Mouse (Mus musculus) frontal cortex, postnatal 25 days (tissue): ENCODE results near the gene Gp1bb.

Experiments
- DNase-seq, 2 experiments: peaks; one replicate each; pipeline ENCODE4 v3.0.0; 2022; ENCODE audit warnings: low spot score in 2 of 2

The Gp1bb gene

DNA sequence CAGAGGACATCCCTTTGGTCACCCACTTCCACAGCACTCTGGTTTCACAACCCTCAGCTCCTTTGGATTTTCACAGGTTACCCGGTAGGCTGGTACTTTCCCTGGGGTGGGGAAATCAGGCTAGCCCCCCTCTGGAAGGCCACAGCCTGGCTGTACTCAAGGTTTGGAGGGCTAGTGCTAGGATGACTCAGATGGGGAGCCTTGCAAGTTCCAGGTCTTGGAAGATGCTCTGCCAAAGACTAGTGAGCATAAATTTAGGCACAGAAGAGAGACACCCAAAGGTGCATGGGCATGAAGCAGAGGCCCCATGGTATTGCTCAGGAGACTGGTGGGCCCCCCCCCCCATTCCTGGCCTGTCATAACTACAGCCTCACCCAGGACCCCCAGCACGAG lies 6.7 kb upstream of the Gp1bb start:
- no peak for DNase-seq

DNA sequence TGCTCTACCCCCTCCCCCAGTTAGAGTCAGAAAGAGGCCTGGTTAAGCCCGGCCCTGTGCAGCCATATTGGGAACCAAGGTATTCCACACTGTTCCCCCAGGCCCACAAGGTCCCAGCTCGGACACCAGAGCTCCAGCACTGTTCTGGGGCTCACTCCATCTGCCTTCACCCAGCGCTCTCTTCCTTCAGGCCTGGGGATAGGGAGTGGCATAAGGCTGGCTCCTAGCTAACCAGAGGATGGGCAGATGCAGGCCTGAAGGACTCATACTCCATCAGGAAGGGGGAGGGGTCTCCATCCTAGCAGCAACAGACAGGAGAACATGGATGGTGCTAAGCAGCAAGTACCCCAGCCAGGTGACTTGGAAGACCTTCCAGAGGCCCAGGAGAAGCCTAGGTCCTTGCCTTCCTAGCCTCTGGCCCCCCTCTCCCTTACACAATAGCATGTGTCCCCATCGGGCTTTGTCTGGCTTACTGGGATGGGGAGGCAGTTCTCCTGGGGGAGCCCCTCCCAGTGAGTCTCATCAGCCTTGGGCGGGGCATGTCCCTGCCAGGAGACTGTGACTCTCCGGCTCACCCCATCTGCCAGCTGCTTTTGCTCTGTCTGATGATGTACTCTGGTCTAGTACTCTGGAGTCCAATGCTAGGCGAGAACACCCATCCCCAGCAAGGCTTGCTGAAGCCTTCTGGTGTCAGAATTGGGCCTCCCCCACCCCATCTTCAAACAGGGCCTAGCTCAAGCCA lies 6.2 kb upstream of the Gp1bb start:
- DNase-seq, result no peak

DNA sequence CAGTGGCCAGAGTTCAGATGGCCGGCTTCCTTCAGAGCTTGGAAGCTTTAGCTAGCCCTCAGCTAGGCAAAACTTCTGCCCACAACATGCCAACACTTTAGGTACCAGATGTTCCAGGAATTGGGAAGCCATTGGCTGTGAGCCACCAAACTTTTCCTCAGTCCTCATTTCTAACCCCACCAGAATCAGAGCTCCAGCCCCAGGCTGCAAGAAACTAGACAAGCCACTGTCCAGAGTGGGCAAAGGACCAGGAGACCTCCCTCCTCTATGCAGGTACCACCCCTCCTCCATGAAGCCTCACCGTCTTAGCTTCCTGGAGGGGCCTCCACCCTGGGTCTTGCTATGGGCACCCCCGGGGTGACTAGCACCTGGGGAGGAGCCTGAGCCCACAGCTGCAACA lies 5.0 kb upstream of the Gp1bb start:
- no peak for DNase-seq

DNA sequence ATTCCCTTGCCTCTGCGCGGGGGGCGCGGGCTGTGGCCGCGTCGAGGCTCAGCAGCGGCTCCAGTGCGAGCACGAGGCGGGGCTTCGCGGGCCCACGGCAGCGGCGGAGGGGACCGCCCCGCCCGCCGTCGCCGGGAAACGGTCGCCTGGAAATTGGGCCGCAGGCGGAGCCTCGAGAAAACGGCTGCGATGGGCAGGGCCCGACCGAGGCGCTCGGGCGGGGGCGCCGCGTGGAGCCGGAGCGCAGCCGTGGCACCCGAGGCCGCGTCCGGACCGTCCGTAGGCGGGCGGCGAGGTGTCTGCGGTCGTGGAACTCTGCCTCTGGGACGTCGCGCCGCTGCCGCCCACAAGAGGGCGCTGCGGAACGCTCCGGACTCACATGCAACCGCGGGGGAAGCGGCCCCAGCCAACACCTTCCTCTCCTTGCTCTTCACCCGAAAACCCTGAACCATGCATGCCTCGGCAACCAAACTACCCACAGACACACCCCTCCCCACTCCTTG lies 4.2 kb upstream of the Gp1bb start, which contains the start of gene Gm49601:
TSS of gene Gm49601 (minus strand) at position 52 of the 503 bp plus-strand sequence.
- DNase-seq, result peak; percentile 73 to 76

DNA sequence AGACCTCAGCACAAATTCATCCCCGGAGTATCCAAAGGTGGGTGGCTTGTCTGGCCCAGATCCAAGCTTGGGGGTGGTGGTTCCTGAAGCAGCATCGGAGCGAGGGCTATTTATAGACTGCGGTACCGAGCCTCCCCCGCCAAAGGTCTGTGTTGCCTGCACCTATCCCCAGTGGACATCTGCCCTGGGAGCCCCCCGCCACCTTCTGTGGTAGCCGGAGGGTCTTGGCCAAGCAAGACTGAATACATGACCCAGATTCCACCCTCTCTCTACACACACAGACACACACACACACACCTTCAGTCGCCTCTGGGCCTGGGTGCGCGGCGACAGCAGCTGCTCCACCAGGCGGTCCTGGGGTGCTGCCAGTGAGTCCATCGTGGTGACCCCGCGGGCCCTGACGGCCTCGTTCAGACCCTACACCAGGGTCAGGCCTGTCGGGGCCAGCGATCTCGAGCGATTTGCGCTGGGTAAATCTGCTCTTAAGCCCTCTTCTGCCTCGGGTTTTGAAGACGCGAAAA lies 3.6 kb upstream of the Gp1bb start:
- peak; percentile 66 to 68 for DNase-seq

DNA sequence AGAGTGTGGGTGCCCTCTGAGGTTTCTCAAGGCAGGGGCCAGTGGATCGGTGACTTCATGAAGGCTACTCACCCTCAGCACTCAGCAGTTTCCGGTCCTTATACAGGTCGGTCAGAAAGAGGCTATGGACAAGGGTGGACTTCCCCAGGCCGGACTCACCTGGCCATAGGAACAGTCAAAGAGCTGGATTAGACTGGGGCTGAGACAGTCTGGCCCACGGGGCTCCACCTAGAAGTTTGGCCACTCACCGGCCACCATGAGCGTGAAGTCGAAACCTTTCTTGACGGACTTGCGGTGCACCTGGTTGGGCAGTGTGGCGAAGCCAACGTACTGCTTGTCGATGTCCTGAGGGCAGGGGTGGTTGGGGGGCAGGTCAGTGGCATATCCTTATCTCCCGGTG lies 2.9 kb upstream of the Gp1bb start:
- DNase-seq, result no peak

DNA sequence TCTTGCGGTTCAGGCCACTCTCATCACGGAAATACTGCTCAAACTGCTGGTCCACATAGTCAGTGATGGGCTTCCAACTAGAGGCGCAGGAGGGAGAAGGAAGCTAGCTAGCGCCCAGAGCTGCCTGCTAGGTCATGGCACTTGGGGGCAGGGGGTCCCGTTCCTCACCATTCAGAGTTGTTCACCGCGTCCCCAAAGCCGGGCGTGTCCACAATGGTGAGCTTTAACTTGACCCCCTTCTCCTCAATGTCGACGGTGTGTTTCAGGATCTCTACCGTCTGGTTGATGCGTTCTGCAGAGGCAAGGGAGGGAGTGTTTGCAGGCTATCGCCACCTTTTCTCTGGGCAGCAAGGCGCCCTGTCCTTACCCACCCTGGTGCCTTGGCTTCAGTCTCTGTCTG lies 2.4 kb upstream of the Gp1bb start:
- DNase-seq, result no peak

DNA sequence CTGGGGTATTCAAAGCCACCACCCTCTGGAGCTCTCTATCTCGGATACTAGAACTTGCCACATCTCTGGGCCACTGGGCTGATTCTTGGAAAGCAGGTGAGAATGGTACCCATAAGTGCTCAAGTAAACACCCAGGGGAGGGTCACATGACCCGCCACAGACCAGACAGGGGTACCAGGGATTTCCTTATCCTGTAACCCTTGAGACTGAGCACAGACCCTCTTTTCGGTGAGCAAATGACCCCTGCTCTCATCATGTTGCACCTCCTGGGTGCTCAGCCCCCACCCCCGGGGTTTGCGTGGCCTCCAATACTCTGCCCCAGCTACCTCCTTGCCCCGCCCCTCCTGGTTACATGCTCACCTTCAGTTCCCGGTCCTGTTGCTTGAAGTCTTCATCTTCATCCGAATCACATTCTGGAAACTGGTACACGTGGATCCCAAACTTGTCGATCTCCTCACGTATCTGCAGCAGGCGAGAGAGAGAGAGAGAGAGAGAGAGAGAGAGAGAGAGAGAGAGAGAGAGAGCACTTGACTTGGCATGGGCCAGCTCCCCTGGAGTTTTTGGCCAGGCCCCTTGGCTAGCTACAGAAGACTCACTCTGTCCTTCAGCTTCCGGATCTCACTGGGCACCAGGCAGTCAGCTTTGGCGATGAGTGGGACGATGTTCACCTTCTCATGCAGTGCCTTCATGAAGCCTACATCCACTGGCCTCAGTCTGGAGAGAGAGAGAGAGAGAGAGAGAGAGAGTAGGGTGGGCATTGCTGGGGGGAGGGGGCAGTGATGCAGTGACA lies 1.7 kb upstream of the Gp1bb start:
- DNase-seq, result no peak

DNA sequence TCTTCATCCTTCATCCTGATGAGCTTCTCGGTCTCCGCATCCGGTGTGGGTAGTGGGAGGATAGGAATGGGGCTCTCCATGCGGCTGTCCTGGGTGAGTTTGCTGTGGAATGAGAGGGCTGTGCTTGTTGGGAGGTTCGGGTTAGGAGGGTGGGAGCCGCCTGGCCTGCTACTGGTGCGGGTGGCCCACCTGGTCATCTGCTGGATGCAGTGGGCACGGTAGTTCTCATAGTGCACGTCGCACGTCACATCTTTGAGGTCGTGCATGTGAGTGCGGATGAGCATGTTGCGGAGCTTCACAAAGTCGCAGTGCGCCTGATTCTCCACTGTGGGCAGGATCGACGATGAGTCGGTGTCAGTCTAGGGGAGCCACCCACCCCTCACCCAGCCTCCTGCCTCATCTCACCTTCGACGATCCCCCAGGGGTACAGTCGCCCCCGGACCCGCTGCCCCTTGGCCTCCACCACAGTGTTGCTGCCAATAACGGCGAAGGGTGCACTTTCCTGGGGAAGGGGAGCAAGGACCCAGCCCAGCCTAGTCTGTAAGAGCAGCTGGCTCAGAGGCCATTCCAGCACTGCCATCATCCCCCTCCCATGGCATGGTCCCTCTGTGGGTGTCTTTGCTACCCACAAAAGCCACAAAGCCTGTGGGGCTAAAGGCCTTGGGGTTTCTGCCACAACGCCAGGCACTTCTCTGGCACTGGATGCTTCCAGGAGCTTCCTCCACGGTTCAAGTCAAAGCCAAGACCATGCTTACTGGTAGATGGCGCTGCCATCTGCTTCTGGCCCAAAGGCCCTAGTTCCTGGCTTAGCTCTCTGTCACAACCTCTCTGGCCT lies 930 bp upstream of the Gp1bb start:
- DNase-seq, result no peak

DNA sequence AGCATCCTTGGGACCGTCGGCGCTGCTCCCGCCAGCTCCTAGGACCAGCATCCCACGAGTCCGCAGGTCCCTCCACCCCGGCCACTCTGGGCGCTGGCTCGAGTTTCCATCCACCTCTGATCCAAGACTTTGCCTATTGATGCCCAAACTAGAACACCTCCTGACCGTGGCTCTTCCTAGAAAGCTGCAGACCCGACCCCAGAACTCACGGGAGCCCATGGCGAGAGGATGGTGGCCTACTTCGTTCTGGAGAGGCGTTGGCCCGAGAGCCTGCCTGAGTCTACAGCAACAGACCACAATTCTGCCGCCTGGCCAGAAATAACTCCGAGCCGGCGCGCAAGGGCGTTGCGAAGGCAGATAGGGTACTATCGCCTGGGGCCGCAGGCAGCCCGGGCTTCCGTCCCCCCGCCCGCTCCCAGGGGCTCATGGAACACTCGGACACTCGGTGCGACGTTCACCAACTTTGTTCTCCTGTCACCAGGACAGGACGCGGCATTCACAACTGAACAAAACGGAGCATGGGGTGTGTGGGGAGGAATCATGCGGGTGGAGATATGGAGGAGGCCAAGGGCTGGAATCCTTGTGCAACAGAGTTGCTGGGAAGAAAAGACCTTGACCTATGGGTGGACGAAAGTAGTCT lies 721 bp downstream of the Gp1bb start:
- DNase-seq, result peak in 1 of 2 experiments; percentile 33

DNA sequence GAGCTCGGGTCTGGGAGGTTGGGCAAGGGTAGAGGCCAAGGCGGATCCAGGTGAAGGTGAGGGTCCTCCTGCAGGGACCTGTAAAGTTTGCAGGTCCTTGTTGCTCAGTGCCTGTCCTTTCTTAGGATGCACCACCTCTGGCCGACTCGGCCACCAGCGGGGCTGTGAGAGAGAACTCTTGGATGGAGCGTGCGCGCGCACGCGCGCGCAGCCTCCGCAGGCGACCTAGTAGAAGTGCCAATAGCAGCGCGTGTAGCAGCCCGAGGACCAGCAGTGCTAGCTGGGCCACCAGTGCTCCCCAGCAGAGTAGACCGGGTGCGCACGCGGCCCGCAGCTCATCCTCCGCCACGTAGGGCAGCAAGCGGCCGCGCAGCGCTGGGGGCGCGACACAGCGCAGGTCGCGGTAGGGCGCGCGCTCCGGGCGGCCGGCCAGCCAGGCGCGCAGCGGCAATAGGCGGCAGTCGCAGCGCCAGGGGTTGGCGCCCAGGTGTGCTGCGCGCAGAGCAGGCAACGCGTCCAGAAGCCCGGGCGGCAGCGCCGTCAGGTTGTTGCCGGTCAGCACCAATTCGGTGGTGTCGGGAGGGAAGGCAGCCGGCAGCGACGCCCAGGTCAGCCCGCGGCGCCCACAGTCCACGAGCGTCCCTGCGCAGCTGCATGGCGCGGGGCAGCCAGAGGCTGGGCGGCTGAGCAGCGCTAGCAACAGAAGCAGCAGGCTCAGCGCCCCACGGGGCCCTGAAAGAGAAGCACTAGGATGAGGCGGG lies 1.4 kb downstream of the Gp1bb start:
- DNase-seq, result peak in 1 of 2 experiments; percentile 29

DNA sequence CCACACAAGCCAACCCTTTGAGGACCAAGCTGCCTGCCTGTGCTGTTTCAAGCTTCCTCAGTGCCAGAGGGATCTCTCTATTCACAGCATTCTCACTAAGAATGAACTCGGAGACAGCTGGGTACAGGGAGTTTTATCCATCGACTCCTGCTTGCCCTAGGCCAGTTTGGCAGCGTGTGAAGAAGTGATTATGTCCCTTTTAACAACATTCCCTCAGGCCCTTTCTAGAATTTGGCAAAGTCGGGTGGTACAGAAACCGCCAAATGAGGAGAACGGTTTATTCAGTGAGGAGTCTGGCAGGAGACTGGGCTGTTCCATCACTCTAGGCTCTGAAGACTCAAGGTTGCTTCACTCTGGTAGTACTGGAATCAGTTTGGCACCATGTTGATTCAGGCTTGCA lies 2.0 kb downstream of the Gp1bb start:
- no peak for DNase-seq

DNA sequence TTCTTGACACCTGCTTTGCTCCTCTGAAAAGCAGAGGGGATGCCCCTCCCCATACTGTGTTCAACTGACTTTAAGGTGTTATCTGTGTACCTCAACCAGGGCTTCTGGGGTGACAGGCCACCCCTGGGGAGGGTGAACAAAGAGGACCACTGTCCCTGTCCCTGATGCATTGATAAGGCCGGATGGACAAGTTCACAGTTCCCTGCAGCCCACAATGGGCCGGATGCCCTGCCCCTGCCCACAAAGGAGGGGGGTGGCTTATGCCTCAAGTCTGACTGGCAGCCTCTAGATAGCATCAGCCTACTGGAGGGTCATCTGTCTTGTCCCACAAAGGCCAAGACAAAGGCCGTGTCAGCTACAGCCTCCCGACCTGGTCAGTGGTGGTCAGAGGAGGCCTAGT lies 3.1 kb downstream of the Gp1bb start:
- DNase-seq, result no peak

DNA sequence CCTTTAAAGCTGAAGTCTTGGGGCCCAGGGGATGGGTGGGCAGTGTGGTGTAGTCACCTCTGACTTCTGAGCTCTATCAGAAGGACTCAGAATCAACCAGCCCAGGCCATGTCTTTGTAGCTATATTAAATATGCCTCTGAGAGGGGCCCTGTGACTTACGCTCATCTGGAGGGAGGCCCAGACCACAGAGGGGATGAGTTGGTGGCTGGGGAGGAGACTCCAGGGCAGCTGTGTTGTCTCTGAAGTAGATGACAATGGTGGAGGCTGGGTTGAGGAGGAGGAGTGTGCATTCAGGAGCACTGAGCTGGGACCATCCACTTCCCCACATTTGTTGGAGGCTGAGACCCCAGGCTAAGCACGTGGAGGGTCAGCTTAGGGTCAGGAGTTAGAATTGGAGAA lies 3.9 kb downstream of the Gp1bb start:
- no peak for DNase-seq

DNA sequence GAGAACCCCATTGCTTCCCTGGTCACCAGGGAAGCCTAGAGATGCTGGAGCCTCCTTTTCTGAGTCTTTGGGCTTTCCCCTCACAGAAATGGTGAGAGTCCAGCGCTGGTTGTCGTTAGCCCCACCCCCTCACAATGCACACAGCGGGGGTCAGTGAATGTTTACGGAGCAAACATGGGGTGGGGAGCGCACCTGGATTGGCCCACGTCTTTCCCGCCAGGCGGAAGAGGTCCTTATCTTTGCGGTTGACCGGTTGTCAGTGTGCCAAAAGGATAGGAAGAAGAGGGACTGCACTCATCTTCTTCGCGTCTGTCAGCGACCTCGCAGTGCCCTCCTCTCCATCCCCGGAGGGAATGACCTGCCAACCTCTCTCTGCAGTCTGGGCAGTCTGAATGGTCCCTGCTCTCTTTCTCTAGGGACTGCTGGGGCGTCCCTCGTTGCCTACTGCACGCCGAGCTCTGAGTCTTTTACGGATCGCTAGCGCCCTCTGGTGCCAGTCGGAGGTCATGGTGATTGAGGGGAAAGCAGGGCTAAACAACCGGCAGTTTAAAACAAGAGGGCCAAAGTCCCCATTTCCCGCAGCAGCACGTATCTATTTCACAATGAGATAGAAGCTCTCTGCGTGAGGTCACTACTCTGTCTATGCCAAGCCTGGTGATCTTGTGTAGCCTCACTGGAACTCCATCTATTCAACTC lies 4.7 kb downstream of the Gp1bb start:
- DNase-seq, result peak; percentile 89

DNA sequence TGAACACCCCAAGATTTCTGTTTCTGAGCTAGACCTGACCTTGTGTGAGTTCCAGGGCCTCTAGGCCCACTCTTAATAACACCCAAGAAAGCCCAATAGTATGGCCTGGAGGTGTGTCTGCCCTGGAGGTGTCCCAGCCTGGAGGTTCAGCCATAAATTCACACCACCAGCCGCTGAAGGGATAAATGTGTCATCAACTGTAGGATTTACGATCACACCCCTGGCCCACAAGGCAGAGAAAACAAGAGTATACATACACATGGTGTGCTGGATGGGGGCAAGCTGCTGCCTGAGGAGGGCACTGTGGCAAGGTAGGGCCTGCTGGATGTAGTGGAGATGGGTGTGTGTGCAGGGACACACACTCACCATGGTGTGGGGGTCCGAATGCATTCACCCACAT lies 8.9 kb downstream of the Gp1bb start:
- DNase-seq, result no peak

DNA sequence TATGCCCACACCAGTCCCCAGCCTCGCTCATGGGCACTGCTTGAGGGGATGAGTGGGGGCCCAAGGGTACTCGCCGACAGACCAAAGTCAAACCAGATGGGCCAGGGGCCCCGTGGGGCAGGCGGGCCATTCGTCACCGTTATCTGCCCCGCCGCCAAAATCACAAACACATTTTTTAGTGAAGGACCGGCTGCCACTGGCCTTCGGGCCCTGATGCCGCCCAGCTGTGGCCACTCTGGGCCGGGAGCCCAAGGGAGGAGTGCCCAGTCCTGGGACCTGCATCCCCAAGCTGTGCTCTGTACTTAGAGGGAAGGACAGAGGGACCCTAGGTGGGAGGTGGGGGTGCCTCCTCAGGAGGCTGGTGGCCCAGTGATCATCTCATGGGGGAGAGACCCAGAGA lies 10.5 kb downstream of the Gp1bb start:
- DNase-seq, result no peak

DNA sequence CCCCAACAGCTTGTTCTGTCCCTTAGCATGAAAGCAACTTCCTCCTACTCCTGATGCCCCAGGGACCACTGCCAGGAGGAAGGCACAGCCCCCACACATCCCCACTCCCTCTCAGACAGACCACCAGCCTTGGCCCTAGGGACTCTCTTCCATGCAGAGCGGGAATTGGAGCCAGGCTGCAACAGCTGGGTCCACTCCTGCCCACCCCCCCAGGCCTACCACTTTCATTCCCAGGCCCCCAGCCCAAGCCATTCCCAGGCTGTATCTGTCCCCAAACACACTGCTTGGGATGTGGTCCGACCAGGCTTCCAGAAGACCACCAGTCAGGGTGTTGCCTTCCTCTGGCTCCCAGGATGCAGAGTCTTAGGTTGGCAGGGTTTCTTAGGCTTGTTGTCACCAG lies 13.1 kb downstream of the Gp1bb start:
- DNase-seq, result no peak

DNA sequence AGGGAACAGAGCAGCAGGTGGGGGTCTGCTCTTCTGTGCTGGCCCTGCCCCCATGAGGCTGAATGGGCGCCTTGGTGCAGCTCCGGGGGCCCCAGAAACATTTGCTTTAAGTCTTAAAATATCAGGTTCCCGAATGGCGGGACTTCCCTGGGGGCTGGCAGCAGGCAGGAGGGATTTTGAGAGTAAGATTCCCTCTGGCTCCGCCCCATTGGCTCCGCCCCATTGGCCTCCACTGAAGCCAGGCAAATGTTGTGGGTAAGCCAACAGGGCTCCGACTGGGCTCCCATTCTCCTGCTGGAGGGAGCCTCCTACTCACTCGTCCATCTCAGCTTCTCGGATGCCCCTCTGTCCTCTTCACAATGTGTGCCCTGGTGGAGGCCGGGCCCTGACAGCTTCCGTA lies 14.0 kb downstream of the Gp1bb start:
- no peak for DNase-seq

DNA sequence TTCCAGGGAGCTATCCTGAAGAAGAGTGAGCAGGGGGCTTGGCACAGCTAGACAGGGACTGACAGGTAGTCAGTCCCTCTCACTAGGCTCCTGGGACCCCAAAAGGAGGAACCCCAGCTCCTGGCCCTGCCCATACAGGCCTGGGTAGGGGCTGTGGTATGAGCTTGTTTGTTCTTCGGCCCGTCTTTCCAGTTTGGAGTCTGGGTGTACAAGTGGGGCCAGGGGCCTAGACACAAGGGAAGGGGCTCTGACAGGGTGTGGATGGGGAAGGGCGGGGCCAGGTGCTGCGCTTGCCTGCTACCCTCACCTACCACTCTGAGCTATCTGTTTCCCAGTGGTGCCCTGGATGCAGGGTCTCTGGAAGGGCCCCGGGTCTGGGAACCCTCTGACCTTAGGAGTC lies 16.5 kb downstream of the Gp1bb start:
- no peak for DNase-seq
